Mouse (Mus musculus) layer of hippocampus, adult 18-20 months (tissue): ENCODE data around the gene Stk26. TPM values are rescaled to one million over a fixed set of nuclear protein-coding genes. Genes with fewer than 3 reads are reported as not detected.

Experiments used
- DNase-seq, 2 experiments: peaks; one replicate each; pipeline ENCODE4 v3.0.0; 2022; ENCODE audit warnings: low spot score in 2 of 2
- total RNA-seq, 2 experiments: library from RNA; stranded (reverse); gene quantifications; 2 replicates each; pipeline ENCODE4 v1.2.3; 2021

The Stk26 gene
- total RNA-seq, 2 experiments from 2014 or later, result 7.5 to 8.1 TPM

DNA sequence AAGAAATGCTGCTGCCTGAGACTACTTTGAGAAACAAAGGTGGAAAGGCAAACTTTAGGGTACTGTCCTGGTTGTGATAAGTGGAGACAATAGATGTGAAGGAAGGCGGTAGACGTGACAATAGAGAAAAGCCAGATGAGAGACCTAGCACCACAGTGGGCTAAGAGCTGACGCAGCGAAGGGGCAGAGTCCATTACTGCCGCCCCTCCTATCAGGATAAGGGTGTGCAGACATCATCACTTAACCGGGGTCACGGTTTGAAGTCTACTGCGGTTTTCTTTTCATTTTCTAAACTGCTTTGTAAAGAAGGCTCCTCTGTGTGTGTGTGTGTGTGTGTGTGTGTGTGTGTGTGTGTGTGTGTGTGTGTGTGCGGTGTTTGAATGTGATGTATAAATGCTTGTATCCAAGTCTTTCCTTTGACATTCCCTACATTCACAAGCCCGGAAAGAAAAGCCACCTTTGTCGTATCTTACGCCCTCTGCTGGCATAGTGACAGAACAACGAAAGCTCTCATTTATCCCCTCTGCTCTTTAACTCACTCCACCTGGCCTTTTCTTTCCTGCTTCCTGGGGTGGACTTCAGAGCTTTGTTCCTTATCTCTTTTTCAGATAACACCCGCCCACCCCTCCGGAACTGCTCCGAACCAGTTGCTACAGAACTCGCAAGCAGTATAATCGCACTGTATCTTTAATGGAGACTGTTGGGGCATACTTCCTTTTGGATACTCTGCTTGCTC lies 84.0 kb downstream of the Stk26 start:
- DNase-seq, result peak in 1 of 2 experiments; percentile 30

DNA sequence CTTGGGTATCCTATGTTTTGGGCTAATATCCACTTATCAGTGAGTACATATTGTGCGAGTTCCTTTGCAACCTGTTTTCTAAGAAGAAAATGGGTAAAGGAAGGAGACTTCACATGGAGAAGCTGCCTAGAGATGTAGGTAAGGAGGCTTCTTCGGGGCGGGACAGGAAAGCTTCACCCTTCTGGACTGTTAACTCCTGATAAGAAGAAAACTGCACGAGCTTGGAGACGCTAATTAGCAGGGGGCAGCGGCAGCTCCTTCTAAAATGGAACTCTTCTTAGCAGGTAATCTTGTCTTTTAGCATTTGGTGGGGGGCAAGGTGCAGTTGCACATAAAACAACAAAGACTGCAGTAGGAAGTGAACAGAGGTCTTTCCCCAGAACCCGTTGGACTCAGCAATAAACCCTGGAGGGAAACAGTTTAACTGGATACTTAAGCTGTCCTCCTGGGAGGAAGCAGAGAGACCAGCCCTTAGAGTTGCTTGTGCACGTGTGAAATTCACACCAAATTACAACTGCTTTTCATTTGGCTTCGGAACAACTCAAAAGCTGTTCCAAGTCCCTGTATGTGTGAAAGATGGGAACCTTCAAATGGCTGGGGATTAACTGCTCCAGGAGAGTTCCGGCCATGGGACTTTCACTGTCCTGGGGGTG lies 86.2 kb downstream of the Stk26 start:
- no peak for DNase-seq

DNA sequence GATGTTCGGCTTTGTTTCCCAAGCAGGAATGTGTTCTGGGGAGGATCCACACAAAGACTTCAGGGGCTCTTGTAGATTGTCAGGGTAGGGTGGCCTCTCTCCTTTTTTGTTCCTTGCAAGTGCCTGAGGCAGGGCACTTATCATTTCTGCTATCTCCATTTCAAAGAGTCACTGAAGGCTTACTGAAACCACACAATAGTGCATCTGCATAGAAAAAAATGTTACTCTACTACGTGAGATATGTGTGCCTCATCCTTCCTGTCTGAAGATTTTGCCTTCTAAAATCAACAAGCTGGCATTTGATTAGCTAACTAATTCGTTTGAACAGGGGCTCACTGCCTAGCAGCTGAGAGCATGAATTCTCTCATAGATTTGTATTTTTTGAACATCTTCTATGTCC lies 89.5 kb downstream of the Stk26 start:
- no peak for DNase-seq

DNA sequence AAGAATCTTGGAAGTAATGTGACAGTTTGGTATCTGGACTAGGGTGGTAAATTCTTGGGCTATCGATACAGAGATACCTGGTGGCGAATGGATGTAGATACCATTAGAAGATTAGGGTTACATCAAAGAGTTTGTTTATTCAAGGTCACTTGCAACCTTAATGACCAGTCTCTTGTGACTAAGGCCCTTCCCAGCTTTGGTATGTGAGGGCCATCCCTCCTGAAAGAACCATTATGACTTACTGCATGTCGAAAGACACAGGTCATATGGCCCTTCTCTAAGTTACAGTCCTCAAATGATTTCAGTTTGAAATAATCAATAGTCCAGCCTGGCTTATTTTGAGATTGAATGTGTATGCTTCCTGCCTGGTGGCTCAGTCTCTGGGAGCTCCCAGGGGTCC lies 96.3 kb downstream of the Stk26 start:
- DNase-seq, result no peak

DNA sequence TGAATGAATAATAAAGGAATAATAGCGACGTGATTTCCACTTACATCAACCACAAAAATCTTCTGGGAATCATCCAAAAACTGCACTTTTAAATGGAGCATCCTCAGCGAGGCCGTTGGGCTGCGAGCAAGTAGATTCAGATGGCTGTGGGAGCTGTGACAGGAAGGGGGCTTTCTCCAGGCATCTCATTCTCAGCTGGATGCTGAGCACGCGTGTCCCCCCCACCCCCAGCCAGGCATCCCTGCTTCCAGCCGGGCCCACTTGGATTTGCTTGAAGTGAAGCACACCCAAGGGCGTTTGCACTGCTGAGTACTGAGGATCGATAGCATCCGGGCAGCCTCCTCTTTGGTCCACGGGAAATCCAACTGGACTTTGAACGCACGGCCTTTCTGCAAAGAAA lies 101.8 kb downstream of the Stk26 start, which contains the start of gene Frmd7:
Frmd7 (minus strand) TSS at position 101 of the 400 bp plus-strand sequence.
- peak in 1 of 2 experiments; percentile 1 for DNase-seq

Other genes with a start within 250 kb of the Stk26 start
- gene Frmd7, start 101.7 kb downstream of the Stk26 start, total RNA-seq, result 1 to 10 TPM; 3.5 to 3.7 TPM
- gene Rap2c, start 177.0 kb downstream of the Stk26 start, total RNA-seq, result 10 to 100 TPM; 26.0 to 29.3 TPM